In the genomic region with DNA sequence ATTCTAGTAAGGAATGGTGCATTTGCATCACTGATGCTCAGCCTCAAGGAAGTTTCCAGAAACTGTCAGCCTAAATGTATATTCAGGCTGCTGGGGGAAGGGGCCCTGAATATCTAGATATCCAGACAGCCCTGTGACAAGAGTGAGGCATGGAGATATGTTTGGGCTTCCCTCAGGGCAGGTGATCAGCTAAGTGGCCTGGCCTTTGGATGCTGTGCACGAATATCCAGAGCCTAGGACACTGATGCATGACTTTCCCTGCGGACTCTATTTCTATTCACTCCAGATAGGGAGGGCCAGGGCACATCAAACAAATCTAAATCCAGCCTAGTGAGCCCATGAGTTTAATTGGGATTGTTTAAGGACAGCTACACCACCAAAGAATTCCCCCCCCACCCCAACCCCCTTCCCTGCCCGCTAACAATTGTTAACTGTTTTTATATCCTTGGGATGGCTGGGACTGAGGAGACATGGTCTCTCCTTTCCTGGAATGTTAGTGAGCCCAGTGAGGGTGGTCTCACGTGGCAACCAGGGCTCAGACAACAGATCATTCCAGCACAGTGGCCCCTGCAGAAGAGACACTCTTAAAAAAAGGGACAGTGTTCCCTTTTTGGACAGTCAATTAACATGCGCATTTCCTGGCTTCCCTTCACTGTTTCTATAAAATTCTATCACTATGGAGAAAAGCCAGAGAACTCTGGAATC, we compare ENCODE assay signal across 13 mouse cellular contexts.
"Had no signal": no experiment of that assay in that cellular context is flagged by ENCODE, and none has a peak within 500 bp of the region (broad histone marks: within the 10 kb centered on the region; RNA-seq: fewer than 3 reads in every experiment).

No protein-coding gene starts in this region.

- H3K9ac ChIP-seq: limb, embryonic 13.5 days; liver, embryonic 14.5 days; neural tube, embryonic 13.5 days had no signal

- H3K4me1 ChIP-seq: limb, embryonic 13.5 days; neural tube, embryonic 13.5 days had no signal

- H3K9me3 ChIP-seq: limb, embryonic 13.5 days; neural tube, embryonic 13.5 days had no signal

- H3K27ac ChIP-seq: limb, embryonic 13.5 days; liver, embryonic 14.5 days; neural tube, embryonic 13.5 days; stomach, postnatal 0 days had no signal

- H3K4me3 ChIP-seq: limb, embryonic 13.5 days; myocyte; neural tube, embryonic 13.5 days had no signal

- H3K36me3 ChIP-seq: limb, embryonic 13.5 days; neural tube, embryonic 13.5 days had no signal

- H3K27me3 ChIP-seq: limb, embryonic 13.5 days; neural tube, embryonic 13.5 days had no signal

- DNase-seq: kidney, adult 11 months; kidney, adult 9 months; kidney, postnatal 10 days; left cerebral cortex, postnatal 4 days; lung, adult 18-20 months; lung, postnatal 14 days; thymus, adult 2 months; thymus, postnatal 25 days had no signal

- H3K4me2 ChIP-seq: limb, embryonic 13.5 days; neural tube, embryonic 13.5 days had no signal
